Mouse (Mus musculus): ENCODE results near the gene Tpk1. TPM values are rescaled to one million over a fixed set of nuclear protein-coding genes. Genes with fewer than 3 reads are reported as not detected.

The Tpk1 gene
- polyA plus RNA-seq, 2 experiments = 3.9 to 5.8 TPM

DNA sequence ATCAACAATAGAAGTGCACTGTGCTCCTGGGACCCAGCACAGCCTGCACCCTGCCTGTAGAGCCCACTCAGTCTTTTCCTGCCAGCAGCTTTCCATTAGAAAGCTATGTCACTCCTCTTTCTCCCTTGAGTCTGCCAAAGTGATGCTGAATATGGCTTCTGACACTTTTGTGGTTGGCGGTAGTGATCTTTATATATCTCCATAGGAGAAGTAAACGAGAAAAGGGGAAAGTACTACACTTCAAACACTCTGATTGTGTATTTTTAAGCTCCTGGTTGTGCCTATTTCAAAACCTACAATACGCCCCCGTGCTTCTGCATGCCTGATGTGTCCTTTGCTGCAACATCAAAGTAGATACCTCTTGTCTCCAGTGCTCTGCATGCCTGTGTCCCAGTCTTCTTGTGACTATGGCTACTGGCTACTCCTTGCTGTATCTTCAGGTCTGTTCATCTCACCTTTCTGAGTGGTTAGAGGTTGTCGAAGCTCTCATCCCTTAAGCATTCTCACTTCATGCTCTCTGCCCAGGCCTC is 302.7 kb downstream of the Tpk1 start:
- 63% methylated on average over 5 of the region's 5 CpGs for WGBS (ENCODE audit: insufficient replicate concordance)

DNA sequence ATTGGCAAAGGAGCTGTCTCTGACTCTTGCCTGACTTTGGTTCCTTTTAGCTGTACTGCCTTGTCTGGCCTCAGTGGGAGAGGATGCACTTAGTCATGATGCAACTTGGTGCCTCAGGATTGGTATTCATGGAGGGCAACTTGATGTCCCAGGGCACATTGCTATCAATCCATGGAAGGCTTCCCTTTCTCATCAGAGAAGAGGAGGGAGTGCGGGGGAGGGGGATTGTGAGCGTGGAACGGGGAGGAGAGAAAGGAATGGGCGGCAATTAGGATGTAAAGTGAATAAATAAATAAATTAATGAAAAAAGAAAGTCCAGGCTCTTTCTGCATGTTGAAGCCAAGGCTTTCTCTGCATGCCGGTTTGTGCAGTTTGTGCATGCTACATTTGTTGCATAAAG is 304.8 kb downstream of the Tpk1 start:
- Histone ChIP-seq H3K4me2 (ENCODE audit: low read depth) (no peak overlapping the region), H3K9me3 (ENCODE audit: control insufficient read depth, low read length) (no peaks in the 10 kb centered on the region), H3K27me3 (ENCODE audit: control insufficient read depth, insufficient read depth, low read length) (no peaks in the 10 kb centered on the region), H3K4me1 (replicated peaks; ENCODE audit: control insufficient read depth in 2 of 2, insufficient read depth in 2 of 2, low read length in 1 of 2) (no peaks in the 10 kb centered on the region), H3K9ac (replicated peaks) (no peak overlapping the region), H3K4me3 (ENCODE audit: insufficient read depth in 1 of 2, low read depth in 2 of 2, low read length in 2 of 2) (no peak overlapping the region), H3K36me3 (replicated peaks; ENCODE audit: control insufficient read depth, insufficient read depth, low read depth) (no peaks in the 10 kb centered on the region), H3K27ac (no peak overlapping the region)
- no peak for DNase-seq (ENCODE audit: low read depth in 3 of 3, low spot score in 3 of 3)
- no peak for TF ChIP-seq CTCF (IDR thresholded peaks at IDR 0.05; ENCODE audit: low read depth)
- TF ChIP-seq EP300 (IDR thresholded peaks at IDR 0.05; ENCODE audit: low read depth) = no peak
- no peak for ATAC-seq (ENCODE audit: insufficient read depth)
- 64% methylated on average over 5 of the region's 5 CpGs for WGBS (ENCODE audit: insufficient replicate concordance)

More for the DNA sequence above, 302.7 kb downstream of the Tpk1 start:
- no peak for DNase-seq (ENCODE audit: low read depth in 3 of 3, low spot score in 3 of 3)
- H3K27me3 ChIP-seq (ENCODE audit: control insufficient read depth, insufficient read depth, low read length) = no peaks in the 10 kb centered on the region
- H3K9ac ChIP-seq (replicated peaks) = no peak overlapping the region
- no peaks in the 10 kb centered on the region for H3K36me3 ChIP-seq (replicated peaks; ENCODE audit: control insufficient read depth, insufficient read depth, low read depth)
- ATAC-seq (ENCODE audit: insufficient read depth) = no peak
- no peaks in the 10 kb centered on the region for H3K9me3 ChIP-seq (ENCODE audit: control insufficient read depth, low read length)
- TF ChIP-seq CTCF (IDR thresholded peaks at IDR 0.05; ENCODE audit: low read depth) (no peak), EP300 (IDR thresholded peaks at IDR 0.05; ENCODE audit: low read depth) (no peak)
- H3K4me3 ChIP-seq (ENCODE audit: insufficient read depth in 1 of 2, low read depth in 2 of 2, low read length in 2 of 2) = no peak overlapping the region
- no peak overlapping the region for H3K27ac ChIP-seq
- H3K4me1 ChIP-seq (replicated peaks; ENCODE audit: control insufficient read depth in 2 of 2, insufficient read depth in 2 of 2, low read length in 1 of 2) = no peaks in the 10 kb centered on the region
- H3K4me2 ChIP-seq (ENCODE audit: low read depth) = no peak overlapping the region

DNA sequence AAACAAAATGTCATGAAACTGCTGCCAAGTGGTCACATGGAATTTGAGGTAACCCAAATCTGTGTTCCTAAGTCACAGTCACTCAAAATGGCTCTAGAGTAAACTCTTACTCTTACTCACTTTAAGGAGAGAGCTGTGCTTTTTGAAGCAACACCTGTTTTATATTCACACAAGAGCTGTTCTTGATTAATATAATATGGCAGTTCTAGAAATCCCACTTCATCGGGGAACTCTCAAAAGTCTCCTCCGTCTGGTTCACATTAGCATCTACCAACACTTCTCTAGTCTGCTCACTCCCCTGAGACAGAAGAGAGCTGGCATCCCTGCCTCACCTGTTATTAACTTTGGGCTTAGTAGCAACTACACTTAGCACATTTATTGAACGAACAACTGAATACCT is 305.9 kb downstream of the Tpk1 start:
- H3K27ac ChIP-seq = no peak overlapping the region
- H3K4me3 ChIP-seq (ENCODE audit: insufficient read depth in 1 of 2, low read depth in 2 of 2, low read length in 2 of 2) = no peak overlapping the region
- H3K9me3 ChIP-seq (ENCODE audit: control insufficient read depth, low read length) = no peaks in the 10 kb centered on the region
- H3K9ac ChIP-seq (replicated peaks) = no peak overlapping the region
- WGBS (ENCODE audit: insufficient replicate concordance) = 75% methylated on average over 3 of the region's 3 CpGs
- TF ChIP-seq EP300 (IDR thresholded peaks at IDR 0.05; ENCODE audit: low read depth) = no peak
- no peak for TF ChIP-seq CTCF (IDR thresholded peaks at IDR 0.05; ENCODE audit: low read depth)
- H3K4me2 ChIP-seq (ENCODE audit: low read depth) = no peak overlapping the region
- no peaks in the 10 kb centered on the region for H3K36me3 ChIP-seq (replicated peaks; ENCODE audit: control insufficient read depth, insufficient read depth, low read depth)
- no peak for DNase-seq (ENCODE audit: low read depth in 3 of 3, low spot score in 3 of 3)
- no peaks in the 10 kb centered on the region for H3K27me3 ChIP-seq (ENCODE audit: control insufficient read depth, insufficient read depth, low read length)
- no peak for ATAC-seq (ENCODE audit: insufficient read depth)
- H3K4me1 ChIP-seq (replicated peaks; ENCODE audit: control insufficient read depth in 2 of 2, insufficient read depth in 2 of 2, low read length in 1 of 2) = no peaks in the 10 kb centered on the region

GRCm38 (mm10) chr6:43354562-43355241 is 311.4 kb downstream of the Tpk1 start:
- H3K4me3 ChIP-seq (ENCODE audit: insufficient read depth in 1 of 2, low read depth in 2 of 2, low read length in 2 of 2) = no peak overlapping the region
- H3K9ac ChIP-seq (replicated peaks) = no peak overlapping the region
- TF ChIP-seq EP300 (IDR thresholded peaks at IDR 0.05; ENCODE audit: low read depth) (no peak), CTCF (IDR thresholded peaks at IDR 0.05; ENCODE audit: low read depth) (no peak)
- H3K4me1 ChIP-seq (replicated peaks; ENCODE audit: control insufficient read depth in 2 of 2, insufficient read depth in 2 of 2, low read length in 1 of 2) = peaks cover 4 to 7% of the 10 kb centered on the region in 2 experiments
- no peaks in the 10 kb centered on the region for H3K9me3 ChIP-seq (ENCODE audit: control insufficient read depth, low read length)
- no peaks in the 10 kb centered on the region for H3K27me3 ChIP-seq (ENCODE audit: control insufficient read depth, insufficient read depth, low read length)
- H3K4me2 ChIP-seq (ENCODE audit: low read depth) = peak overlapping the region; percentile 45
- no peaks in the 10 kb centered on the region for H3K36me3 ChIP-seq (replicated peaks; ENCODE audit: control insufficient read depth, insufficient read depth, low read depth)
- ATAC-seq (ENCODE audit: insufficient read depth) (peak; percentile 78), DNase-seq (ENCODE audit: low read depth in 3 of 3, low spot score in 3 of 3) (peak in 2 of 3 experiments; percentile 37 to 42)
- no peak overlapping the region for H3K27ac ChIP-seq
- 22% methylated on average over 9 of the region's 9 CpGs for WGBS (ENCODE audit: insufficient replicate concordance)

- no peaks in the 10 kb centered on the region for H3K36me3 ChIP-seq (replicated peaks; ENCODE audit: control insufficient read depth, insufficient read depth, low read depth)
- WGBS (ENCODE audit: insufficient replicate concordance) = 74% methylated on average over 4 of the region's 4 CpGs
- no peak overlapping the region for H3K4me2 ChIP-seq (ENCODE audit: low read depth)
- H3K9me3 ChIP-seq (ENCODE audit: control insufficient read depth, low read length) = no peaks in the 10 kb centered on the region
- DNase-seq (ENCODE audit: low read depth in 3 of 3, low spot score in 3 of 3) (no peak), ATAC-seq (ENCODE audit: insufficient read depth) (no peak)
- TF ChIP-seq EP300 (IDR thresholded peaks at IDR 0.05; ENCODE audit: low read depth) (no peak), CTCF (IDR thresholded peaks at IDR 0.05; ENCODE audit: low read depth) (no peak)
- H3K4me3 ChIP-seq (ENCODE audit: insufficient read depth in 1 of 2, low read depth in 2 of 2, low read length in 2 of 2) = no peak overlapping the region
- H3K27ac ChIP-seq = no peak overlapping the region
- no peak overlapping the region for H3K9ac ChIP-seq (replicated peaks)
- no peaks in the 10 kb centered on the region for H3K27me3 ChIP-seq (ENCODE audit: control insufficient read depth, insufficient read depth, low read length)
- H3K4me1 ChIP-seq (replicated peaks; ENCODE audit: control insufficient read depth in 2 of 2, insufficient read depth in 2 of 2, low read length in 1 of 2) = peaks cover 4 to 7% of the 10 kb centered on the region in 2 experiments
These were observed 312.6 kb downstream of the Tpk1 start for GRCm38 (mm10) chr6:43353446-43353845.
